Mouse (Mus musculus): ENCODE measurements around the gene Hipk4.

- TF ChIP-seq CTCF (IDR thresholded peaks at IDR 0.05; ENCODE audit: low read depth): no peak
- no peak for TF ChIP-seq EP300 (optimal IDR thresholded peaks at IDR 0.05)
Measured at GRCm38 (mm10) chr7:27479750-27480149, 43.3 kb upstream of the Hipk4 start.
